Mouse (Mus musculus) hindbrain, postnatal 0 days (tissue): ENCODE data around the gene Usp48. TPM values are rescaled to one million over a fixed set of nuclear protein-coding genes. Genes with fewer than 3 reads are reported as not detected.

Source experiments
- ATAC-seq: fragments of 200-750 bp; cut with Nextera tagmentation; 2 replicates; pipeline ENCODE4 v1.8.0; 2017; ENCODE audit warnings: mild to moderate bottlenecking, moderate TSS enrichment, moderate library complexity
- DNase-seq: peaks from one replicate; pipeline ENCODE4 v3.0.0-alpha.2; 2015; ENCODE audit warnings: low spot score
- H3K27ac ChIP-seq: fragments of 300-500 bp; sonication (generic); 2 replicates; pipeline ENCODE4 v1.5.1; 2014; ENCODE audit warnings: mild to moderate bottlenecking
- H3K27me3 ChIP-seq: fragments of 300-500 bp; sonication (generic); 2 replicates; pipeline ENCODE4 v1.6.1; 2014; ENCODE audit warnings: low read length, mixed read lengths; ENCODE audit not compliant: insufficient read depth
- H3K36me3 ChIP-seq: fragments of 300-500 bp; sonication (generic); 2 replicates; pipeline ENCODE4 v1.6.1; 2014; ENCODE audit warnings: low read length, mixed read lengths; ENCODE audit not compliant: insufficient read depth
- H3K4me1 ChIP-seq: fragments of 300-500 bp; sonication (generic); 2 replicates; pipeline ENCODE4 v1.6.1; 2014; ENCODE audit warnings: antibody characterized with exemption, low read length, mixed read lengths; ENCODE audit not compliant: insufficient read depth
- H3K4me2 ChIP-seq: fragments of 300-500 bp; sonication (generic); 2 replicates; pipeline ENCODE4 v1.6.1; 2014; ENCODE audit warnings: low read depth, mild to moderate bottlenecking, low read length, moderate library complexity, mixed read lengths
- H3K4me3 ChIP-seq: fragments of 300-500 bp; sonication (generic); 2 replicates; pipeline ENCODE4 v1.5.1; 2014; ENCODE audit warnings: low read length
- H3K9ac ChIP-seq: fragments of 300-500 bp; sonication (generic); replicated peaks from 2 replicates; pipeline ENCODE4 v1.6.1; 2014; ENCODE audit warnings: mild to moderate bottlenecking, low read length, moderate library complexity, mixed read lengths
- H3K9me3 ChIP-seq: fragments of 300-500 bp; sonication (generic); 2 replicates; pipeline ENCODE4 v1.6.1; 2016; ENCODE audit warnings: low read length, mixed read lengths
- CTCF ChIP-seq: IDR thresholded peaks from 2 replicates; pipeline ENCODE4 v1.5.1; 2016; ENCODE audit warnings: antibody characterized with exemption, control low read depth, low read depth
- WGBS: fragments of 180-500 bp; shearing (Covaris S2); extraction: QIAGEN DNeasy Blood & Tissue Kit; methylation state at CpG from one replicate; pipeline ENCODE4 v1.1.7; 2014; 5-methylcytosine and 5-hydroxymethylcytosine counted together
- polyA plus RNA-seq: library from polyadenylated mRNA; unstranded; fragments of >200 nt; fragmentation: Nextera tagmentation; extraction: Ambion mirVana; gene quantifications from 2 replicates; pipeline ENCODE4 v1.2.1, GENCODE M21; 2015
- total RNA-seq: library from RNA; depleted of rRNA; stranded (reverse); fragments of >200 nt; gene quantifications from 2 replicates; pipeline ENCODE4 v1.2.3, GENCODE M21; 2014

Usp48 gene
- total and polyA plus RNA-seq, 2 experiments from 2014 or later = 45.6 to 63.8 TPM

DNA sequence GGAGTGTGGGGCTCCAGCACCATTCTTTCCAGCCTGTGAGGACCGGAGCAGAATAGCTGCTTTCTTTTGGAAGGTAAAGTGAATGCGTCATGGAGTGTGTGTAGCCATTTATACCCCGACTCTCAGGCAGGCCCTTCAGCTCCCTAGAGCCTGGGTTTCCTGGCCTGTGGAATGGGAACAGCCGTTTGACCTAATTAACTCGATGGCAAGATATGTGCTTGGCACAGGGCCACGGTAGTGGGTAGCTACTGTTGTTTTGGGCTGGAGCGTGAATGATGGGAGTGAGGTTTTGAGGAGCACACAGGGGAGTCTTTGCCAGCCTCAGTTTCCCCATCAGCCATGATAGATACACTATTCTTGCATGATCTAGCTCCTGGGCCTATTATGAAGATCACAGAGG, 82.0 kb downstream of the Usp48 start:
- Histone ChIP-seq H3K4me3 (no peak overlapping the region), H3K36me3 (no peaks in the 10 kb centered on the region), H3K4me2 (no peak overlapping the region), H3K9me3 (no peaks in the 10 kb centered on the region), H3K27ac (no peak overlapping the region; the same call in 1 of the 2 replicates), H3K9ac (no peak overlapping the region), H3K4me1 (peaks cover 10% of the 10 kb centered on the region; the same call in 1 of the 2 replicates), H3K27me3 (no peaks in the 10 kb centered on the region)
- WGBS = 35% methylated on average over 7 of the region's 7 CpGs
- no peak for DNase-seq
- no peak for TF ChIP-seq CTCF
- no peak for ATAC-seq

DNA sequence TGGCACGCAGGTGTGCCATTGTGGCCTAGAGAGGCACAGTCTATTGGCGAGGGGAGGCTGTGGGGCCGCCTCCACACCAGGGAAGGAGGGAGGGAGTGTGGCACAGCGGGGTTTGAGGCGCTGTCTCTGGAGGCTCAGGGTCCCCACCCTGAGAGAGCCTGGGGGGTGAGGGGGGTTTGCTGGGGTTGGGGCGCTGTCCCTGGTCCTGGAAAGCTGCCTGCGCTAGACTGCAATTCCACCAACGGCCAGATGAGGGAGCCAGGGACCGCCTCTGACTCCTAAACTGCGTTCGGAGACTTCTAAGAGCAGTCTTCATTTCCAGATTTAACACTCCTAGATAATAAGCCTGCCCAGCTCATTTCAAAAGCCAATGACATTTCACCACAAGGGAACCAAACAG, 82.5 kb downstream of the Usp48 start:
- TF ChIP-seq CTCF = peak; percentile 93
- DNase-seq = peak; percentile 82
- Histone ChIP-seq H3K9ac (no peak overlapping the region), H3K27me3 (no peaks in the 10 kb centered on the region), H3K9me3 (no peaks in the 10 kb centered on the region), H3K27ac (no peak overlapping the region), H3K36me3 (no peaks in the 10 kb centered on the region), H3K4me1 (peaks cover 14% of the 10 kb centered on the region; the same call in 1 of the 2 replicates), H3K4me3 (no peak overlapping the region), H3K4me2 (no peak overlapping the region)
- peak; percentile 22; the same call in 1 of the 2 replicates for ATAC-seq
- 13% methylated on average over 9 of the region's 11 CpGs for WGBS

DNA sequence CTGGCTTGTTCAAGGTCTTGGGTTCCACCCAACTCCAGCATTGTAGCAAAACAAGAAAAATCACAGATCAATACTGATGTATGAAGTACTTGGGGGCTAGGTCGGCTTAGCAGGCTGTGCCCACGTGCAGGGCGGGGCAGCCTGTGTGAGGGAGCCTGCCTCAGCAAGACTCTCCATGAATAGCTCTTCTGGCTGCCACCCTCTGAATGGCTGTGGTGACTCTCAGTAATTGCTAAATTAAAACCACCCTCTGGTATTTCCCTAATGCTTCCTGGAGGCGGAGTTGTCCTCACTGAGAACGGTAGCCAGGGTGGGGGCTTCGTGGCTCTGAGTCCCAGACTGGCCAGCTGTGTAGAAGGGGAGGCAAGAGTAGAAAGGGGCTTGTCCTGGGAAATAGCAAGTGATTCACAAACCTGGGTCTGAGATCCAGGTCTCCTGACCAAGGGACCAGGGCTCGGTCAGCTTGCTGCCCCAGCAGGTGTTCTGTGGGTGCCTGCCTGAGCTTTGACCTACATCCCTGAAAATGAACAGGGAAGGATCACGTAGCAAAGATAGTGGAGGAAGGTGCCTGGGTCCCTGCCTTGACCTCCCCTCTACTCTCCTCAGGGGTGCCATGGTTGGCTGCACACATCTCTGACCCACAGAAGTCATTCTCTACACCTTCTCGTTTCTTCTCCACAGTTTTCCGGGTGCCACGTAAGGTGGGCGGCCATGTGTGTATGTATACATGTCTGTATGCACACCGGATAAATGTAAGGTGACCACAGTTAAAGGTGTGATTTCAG, 83.3 kb downstream of the Usp48 start:
- WGBS = 64% methylated on average over 13 of the region's 13 CpGs
- Histone ChIP-seq H3K27me3 (no peaks in the 10 kb centered on the region), H3K9me3 (no peaks in the 10 kb centered on the region), H3K4me1 (peaks cover 20% of the 10 kb centered on the region; the same call in 1 of the 2 replicates), H3K4me3 (no peak overlapping the region), H3K27ac (no peak overlapping the region), H3K4me2 (no peak overlapping the region), H3K9ac (no peak overlapping the region), H3K36me3 (no peaks in the 10 kb centered on the region)
- TF ChIP-seq CTCF = no peak
- DNase-seq = no peak
- ATAC-seq = no peak

DNA sequence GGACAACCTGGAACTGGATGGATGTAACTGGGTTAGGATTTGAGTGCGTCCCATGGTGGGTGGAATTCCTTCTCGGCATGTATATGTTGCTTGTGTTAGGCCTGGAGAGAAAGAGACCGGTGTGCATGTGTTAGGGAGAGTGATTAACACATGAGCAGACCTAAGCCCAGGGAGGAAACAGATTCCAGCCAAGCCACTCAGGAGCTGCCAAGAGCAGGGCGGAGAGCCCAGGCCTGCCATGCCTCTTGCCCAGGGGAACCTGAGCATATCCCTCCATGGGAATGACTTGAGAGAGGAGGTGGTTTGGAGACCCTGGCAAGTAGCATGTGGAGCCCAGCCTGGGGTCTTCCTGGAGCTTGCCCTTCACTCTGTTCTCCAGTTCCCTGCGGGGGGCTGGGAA, 84.4 kb downstream of the Usp48 start:
- 47% methylated on average over 5 of the region's 5 CpGs for WGBS
- no peaks in the 10 kb centered on the region for H3K9me3 ChIP-seq
- no peak for TF ChIP-seq CTCF
- H3K27ac ChIP-seq = 0 out of 2 replicates have a peak overlapping the region, but pooled peaks have one; percentile 3
- peaks cover 20% of the 10 kb centered on the region; the same call in 1 of the 2 replicates for H3K4me1 ChIP-seq
- H3K36me3 ChIP-seq = no peaks in the 10 kb centered on the region
- no peak overlapping the region for H3K4me2 ChIP-seq
- ATAC-seq (no peak), DNase-seq (peak; percentile 46)
- H3K27me3 ChIP-seq = no peaks in the 10 kb centered on the region
- no peak overlapping the region for H3K4me3 ChIP-seq
- no peak overlapping the region for H3K9ac ChIP-seq

DNA sequence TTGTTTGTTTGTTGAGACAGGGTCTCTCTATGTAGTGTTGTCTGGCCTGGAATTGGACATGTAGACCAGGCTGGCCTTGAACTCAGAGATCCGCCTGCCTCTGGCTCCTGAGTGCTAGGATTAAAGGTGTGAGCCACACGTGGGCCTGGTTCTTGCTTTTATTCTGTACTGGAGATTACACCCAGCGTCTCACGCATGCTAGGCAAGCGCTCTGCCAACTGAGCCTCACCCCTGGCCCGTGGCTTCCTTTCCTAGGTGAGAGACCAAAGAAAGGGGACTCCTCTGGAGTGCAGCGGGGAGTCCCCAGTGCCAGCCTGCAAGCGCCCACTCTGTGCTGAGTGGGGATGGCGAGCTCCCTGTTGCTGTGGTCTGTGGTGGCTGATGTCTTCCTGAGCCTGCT, 85.0 kb downstream of the Usp48 start:
- DNase-seq (no peak), ATAC-seq (no peak)
- Histone ChIP-seq H3K9me3 (no peaks in the 10 kb centered on the region), H3K4me2 (no peak overlapping the region), H3K36me3 (no peaks in the 10 kb centered on the region), H3K27ac (0 out of 2 replicates have a peak overlapping the region, but pooled peaks have one; percentile 3), H3K27me3 (no peaks in the 10 kb centered on the region), H3K4me1 (peaks cover 20% of the 10 kb centered on the region; the same call in 1 of the 2 replicates), H3K9ac (no peak overlapping the region), H3K4me3 (no peak overlapping the region)
- no peak for TF ChIP-seq CTCF
- 75% methylated on average over 9 of the region's 9 CpGs for WGBS

DNA sequence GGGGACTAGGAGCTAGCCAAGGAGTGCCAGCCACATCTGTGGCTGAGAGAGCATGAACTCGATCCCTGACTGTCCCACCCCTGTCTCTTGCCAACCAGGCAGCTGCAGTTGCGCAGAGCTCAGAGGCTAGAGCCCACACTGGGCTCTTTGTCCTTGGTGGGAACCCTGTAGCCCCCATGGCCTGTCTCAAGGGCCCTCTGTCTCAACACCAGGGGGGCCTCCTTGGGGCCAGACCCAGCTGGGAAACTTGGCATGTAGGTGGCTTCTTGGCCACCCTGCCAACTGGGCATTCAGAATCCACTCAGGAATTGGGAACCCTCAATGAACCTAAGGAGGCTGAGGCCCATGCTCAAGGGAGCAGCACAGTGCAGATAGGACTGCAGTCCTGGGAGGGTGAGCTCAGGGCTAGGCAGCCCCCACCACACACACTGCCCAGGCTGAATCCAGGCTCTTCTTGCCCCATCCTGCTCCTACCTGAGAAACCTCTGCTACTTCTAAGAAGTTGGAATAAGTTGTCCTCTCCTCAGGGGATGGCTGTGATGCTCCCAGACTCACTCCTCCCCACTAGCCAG, 86.5 kb downstream of the Usp48 start:
- Histone ChIP-seq H3K4me3 (no peak overlapping the region), H3K4me1 (peaks cover 20% of the 10 kb centered on the region; the same call in 1 of the 2 replicates), H3K27me3 (no peaks in the 10 kb centered on the region), H3K36me3 (no peaks in the 10 kb centered on the region), H3K27ac (peak overlapping the region; percentile 86), H3K4me2 (no peak overlapping the region; the same call in 1 of the 2 replicates), H3K9ac (no peak overlapping the region), H3K9me3 (no peaks in the 10 kb centered on the region)
- WGBS = 47% methylated on average over 2 of the region's 2 CpGs
- no peak for TF ChIP-seq CTCF
- peak; percentile 66 for DNase-seq
- peak; percentile 41; the same call in 1 of the 2 replicates for ATAC-seq
